Mouse (Mus musculus) liver, embryonic 14.5 days (tissue): ENCODE measurements at regions not wholly inside any gene's neighbourhood (a gene's known extent, or its start where the extent isn't known, plus 50 kb on each side); places are given as distances from the start of the nearest gene placed in this dataset.

Experiments
- CTCF ChIP-seq: IDR thresholded peaks from 2 replicates; pipeline ENCODE4 v1.5.1; 2016; ENCODE audit warnings: antibody characterized with exemption, low read depth, control low read depth
- EP300 ChIP-seq: IDR thresholded peaks from 2 replicates; pipeline ENCODE4 v1.6.1; 2016; ENCODE audit warnings: antibody characterized with exemption, low read depth

DNA sequence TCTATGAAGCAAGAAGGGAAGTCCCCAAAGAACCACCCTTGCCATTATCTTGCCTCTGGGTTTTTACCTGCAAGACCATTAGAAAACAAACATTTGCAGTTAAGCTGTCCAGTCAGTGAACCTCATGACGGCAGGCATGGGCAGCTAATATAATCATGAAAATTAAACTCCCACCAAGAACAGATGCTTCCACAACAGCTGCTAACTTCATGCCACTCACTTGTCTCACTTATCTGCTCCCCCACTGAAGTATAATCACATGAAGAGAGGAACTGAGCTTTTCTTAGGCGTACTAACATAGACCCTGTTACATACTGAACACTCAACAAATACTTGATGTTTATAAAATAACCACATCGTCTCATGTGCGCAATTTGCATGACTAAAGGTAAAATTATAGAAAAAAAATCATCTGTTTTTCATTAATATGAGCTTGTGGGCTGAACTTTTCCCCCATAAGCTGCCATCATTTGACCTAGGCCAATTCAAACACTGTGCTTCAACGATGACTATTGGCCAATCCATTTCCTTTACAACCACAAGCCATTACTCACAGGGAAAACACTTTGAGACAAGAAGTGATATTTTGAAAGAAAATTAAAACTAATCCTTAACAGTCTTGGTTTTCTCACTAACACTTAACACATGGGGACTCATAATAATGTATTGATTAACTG, 267.1 kb downstream of the Nuf2 start:
- TF ChIP-seq CTCF, result no peak
- no peak for TF ChIP-seq EP300
